Mouse (Mus musculus) G1E (cell line): ENCODE data around the gene Gpr179.

ENCODE experiments used
- CTCF ChIP-seq: IDR thresholded peaks from 2 replicates; pipeline ENCODE4 v1.5.1; 2012; ENCODE audit warnings: low read depth, low read length, inconsistent platforms, mixed read lengths
- GATA1 ChIP-seq: IDR thresholded peaks from 2 replicates; pipeline ENCODE4 v1.6.1; 2012; ENCODE audit warnings: borderline replicate concordance, low read length, inconsistent platforms, mixed read lengths

DNA sequence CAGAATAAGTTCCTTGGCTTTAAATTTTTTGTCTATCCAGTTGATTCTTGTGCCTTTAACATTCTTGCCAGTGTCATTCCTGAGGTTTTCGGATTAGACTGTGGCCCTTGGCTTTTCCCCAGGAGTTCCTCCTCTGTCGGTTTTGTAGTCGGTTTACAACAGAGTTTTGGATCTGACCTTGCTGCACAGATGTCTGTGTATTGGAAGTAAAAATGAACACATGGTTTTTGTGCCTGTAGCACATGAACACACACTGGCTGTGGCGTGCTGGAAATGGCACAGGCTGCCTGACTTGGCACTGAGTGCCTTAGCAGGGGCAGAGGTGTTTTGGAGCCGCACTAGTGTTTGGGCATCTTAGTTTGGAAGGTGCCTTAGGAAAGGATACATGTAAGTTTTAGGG lies 16.6 kb upstream of the Gpr179 start:
- TF ChIP-seq CTCF, result no peak
- TF ChIP-seq GATA1, result no peak
